Mouse (Mus musculus): Measurements from ENCODE around the gene Tpt1. TPM values are rescaled to one million over a fixed set of nuclear protein-coding genes. Genes with fewer than 3 reads are reported as not detected.

Tpt1 gene
- polyA plus RNA-seq (2015; fragmentation: Nextera tagmentation; extraction: Ambion mirVana) = 751 and 926 TPM in 2 replicates

- Histone ChIP-seq H3K4me1 (replicated peaks) (peaks cover 29% of the 10 kb centered on the region), H3K9me3 (replicated peaks) (no peaks in the 10 kb centered on the region), H3K9ac (peak within 1 kb of the TSS; percentile 98), H3K4me2 (peak within 1 kb of the TSS; percentile 67), H3K27ac (peak within 1 kb of the TSS; percentile 99), H3K27me3 (no peaks in the 10 kb centered on the region), H3K36me3 (peaks cover 35% of the 10 kb centered on the region), H3K4me3 (peak within 1 kb of the TSS; percentile 93)
- under 1% methylated on average over 107 of the region's 108 CpGs for WGBS
- peak; percentile 98 for ATAC-seq (replicated peaks; ENCODE audit: insufficient number of reproducible peaks, insufficient read depth, low FRiP score, low read depth)
Observed at GRCm38 (mm10) chr14:75844867-75845697, at the start of gene Tpt1. TSS of gene Tpt1 (plus strand) at chr14:75845093.

GRCm38 (mm10) chr14:75795918-75796317 is 49.0 kb upstream of the Tpt1 start:
- Histone ChIP-seq H3K4me1 (replicated peaks) (no peaks in the 10 kb centered on the region; the same call in 1 of the 2 replicates), H3K4me2 (no peak overlapping the region), H3K9ac (no peak overlapping the region), H3K36me3 (no peaks in the 10 kb centered on the region), H3K9me3 (replicated peaks) (no peaks in the 10 kb centered on the region), H3K27ac (no peak overlapping the region), H3K4me3 (no peak overlapping the region), H3K27me3 (no peaks in the 10 kb centered on the region)
- WGBS = 82% methylated on average over 4 of the region's 4 CpGs
- ATAC-seq (replicated peaks; ENCODE audit: insufficient number of reproducible peaks, insufficient read depth, low FRiP score, low read depth) = no peak

GRCm38 (mm10) chr14:75797769-75798386 is 47.0 kb upstream of the Tpt1 start:
- H3K36me3 ChIP-seq = no peaks in the 10 kb centered on the region
- no peak for ATAC-seq (replicated peaks; ENCODE audit: insufficient number of reproducible peaks, insufficient read depth, low FRiP score, low read depth)
- no peak overlapping the region for H3K9ac ChIP-seq

GRCm38 (mm10) chr14:75807800-75808199 is 37.1 kb upstream of the Tpt1 start:
- peak; percentile 82 for ATAC-seq (replicated peaks; ENCODE audit: insufficient number of reproducible peaks, insufficient read depth, low FRiP score, low read depth)

More at GRCm38 (mm10) chr14:75797769-75798386, 47.0 kb upstream of the Tpt1 start:
- Histone ChIP-seq H3K27me3 (no peaks in the 10 kb centered on the region), H3K27ac (no peak overlapping the region), H3K9me3 (replicated peaks) (no peaks in the 10 kb centered on the region), H3K4me2 (no peak overlapping the region), H3K4me1 (replicated peaks) (peaks cover 6% of the 10 kb centered on the region), H3K4me3 (no peak overlapping the region)
- WGBS = 40% methylated on average over 5 of the region's 5 CpGs

GRCm38 (mm10) chr14:75809931-75810330 is 35.0 kb upstream of the Tpt1 start:
- H3K27me3 ChIP-seq = no peaks in the 10 kb centered on the region
- H3K4me3 ChIP-seq = no peak overlapping the region
- 83% methylated on average over 6 of the region's 6 CpGs for WGBS
- H3K27ac ChIP-seq = no peak overlapping the region
- no peak overlapping the region for H3K9ac ChIP-seq
- no peak overlapping the region for H3K4me2 ChIP-seq
- H3K36me3 ChIP-seq = no peaks in the 10 kb centered on the region
- no peak for ATAC-seq (replicated peaks; ENCODE audit: insufficient number of reproducible peaks, insufficient read depth, low FRiP score, low read depth)
- H3K4me1 ChIP-seq (replicated peaks) = peaks cover 13% of the 10 kb centered on the region; the same call in 1 of the 2 replicates
- H3K9me3 ChIP-seq (replicated peaks) = no peaks in the 10 kb centered on the region

More at GRCm38 (mm10) chr14:75807800-75808199, 37.1 kb upstream of the Tpt1 start:
- no peak overlapping the region for H3K4me3 ChIP-seq
- H3K27me3 ChIP-seq = no peaks in the 10 kb centered on the region
- H3K27ac ChIP-seq = peak overlapping the region; percentile 76
- 38% methylated on average over 8 of the region's 8 CpGs for WGBS
- peaks cover 22% of the 10 kb centered on the region for H3K4me1 ChIP-seq (replicated peaks)
- no peak overlapping the region for H3K9ac ChIP-seq
- no peaks in the 10 kb centered on the region for H3K36me3 ChIP-seq
- peak overlapping the region; percentile 36 for H3K4me2 ChIP-seq
- no peaks in the 10 kb centered on the region for H3K9me3 ChIP-seq (replicated peaks)

GRCm38 (mm10) chr14:75818528-75818927 is 26.4 kb upstream of the Tpt1 start:
- Histone ChIP-seq H3K27ac (no peak overlapping the region), H3K4me2 (no peak overlapping the region), H3K9me3 (replicated peaks) (no peaks in the 10 kb centered on the region), H3K4me3 (no peak overlapping the region), H3K36me3 (no peaks in the 10 kb centered on the region), H3K4me1 (replicated peaks) (peaks cover 9% of the 10 kb centered on the region; the same call in 1 of the 2 replicates), H3K27me3 (no peaks in the 10 kb centered on the region), H3K9ac (no peak overlapping the region)
- no peak for ATAC-seq (replicated peaks; ENCODE audit: insufficient number of reproducible peaks, insufficient read depth, low FRiP score, low read depth)
- 76% methylated on average over 2 of the region's 2 CpGs for WGBS

- no peak overlapping the region for H3K4me2 ChIP-seq
- no peaks in the 10 kb centered on the region for H3K9me3 ChIP-seq (replicated peaks)
- no peak overlapping the region for H3K27ac ChIP-seq
- no peaks in the 10 kb centered on the region for H3K36me3 ChIP-seq
- H3K9ac ChIP-seq = no peak overlapping the region
- no peaks in the 10 kb centered on the region for H3K27me3 ChIP-seq
- H3K4me1 ChIP-seq (replicated peaks) = peaks cover 9% of the 10 kb centered on the region; the same call in 1 of the 2 replicates
- no peak overlapping the region for H3K4me3 ChIP-seq
- WGBS = 78% methylated on average over 2 of the region's 2 CpGs
- ATAC-seq (replicated peaks; ENCODE audit: insufficient number of reproducible peaks, insufficient read depth, low FRiP score, low read depth) = no peak
Observed at GRCm38 (mm10) chr14:75819341-75819740, 25.6 kb upstream of the Tpt1 start.

- Histone ChIP-seq H3K27me3 (no peaks in the 10 kb centered on the region), H3K4me3 (no peak overlapping the region), H3K4me2 (no peak overlapping the region), H3K36me3 (no peaks in the 10 kb centered on the region), H3K9ac (no peak overlapping the region), H3K4me1 (replicated peaks) (peaks cover 9% of the 10 kb centered on the region; the same call in 1 of the 2 replicates), H3K9me3 (replicated peaks) (no peaks in the 10 kb centered on the region), H3K27ac (peak overlapping the region; percentile 37; the same call in 1 of the 2 replicates)
- WGBS = 66% methylated on average over 5 of the region's 5 CpGs
- no peak; the same call in 1 of the 2 replicates for ATAC-seq (replicated peaks; ENCODE audit: insufficient number of reproducible peaks, insufficient read depth, low FRiP score, low read depth)
Observed at GRCm38 (mm10) chr14:75820007-75820406, 24.9 kb upstream of the Tpt1 start.

- no peak for ATAC-seq (replicated peaks; ENCODE audit: insufficient number of reproducible peaks, insufficient read depth, low FRiP score, low read depth)
- Histone ChIP-seq H3K27me3 (0 out of 2 replicates have a peak, but pooled peaks cover 4% of the 10 kb centered on the region), H3K4me1 (replicated peaks) (peaks cover 12% of the 10 kb centered on the region), H3K9ac (no peak overlapping the region), H3K36me3 (no peaks in the 10 kb centered on the region), H3K4me2 (no peak overlapping the region), H3K27ac (no peak overlapping the region), H3K9me3 (replicated peaks) (no peaks in the 10 kb centered on the region), H3K4me3 (no peak overlapping the region)
- 74% methylated on average over 3 of the region's 3 CpGs for WGBS
Observed at GRCm38 (mm10) chr14:75826851-75827410, 18.0 kb upstream of the Tpt1 start.

- H3K9ac ChIP-seq = no peak overlapping the region
- H3K4me1 ChIP-seq (replicated peaks) = peaks cover 15% of the 10 kb centered on the region
- no peaks in the 10 kb centered on the region for H3K36me3 ChIP-seq
- H3K9me3 ChIP-seq (replicated peaks) = no peaks in the 10 kb centered on the region
- no peak overlapping the region for H3K27ac ChIP-seq
- no peak for ATAC-seq (replicated peaks; ENCODE audit: insufficient number of reproducible peaks, insufficient read depth, low FRiP score, low read depth)
- 46% methylated on average over 11 of the region's 11 CpGs for WGBS
- 0 out of 2 replicates have a peak, but pooled peaks cover 4% of the 10 kb centered on the region for H3K27me3 ChIP-seq
- H3K4me3 ChIP-seq = no peak overlapping the region
- peak overlapping the region; percentile 67; the same call in 1 of the 2 replicates for H3K4me2 ChIP-seq
Observed at GRCm38 (mm10) chr14:75828221-75828620, 16.7 kb upstream of the Tpt1 start.

Measured in heart, embryonic 15.5 days (tissue).